Mouse (Mus musculus) liver, embryonic 14.5 days (tissue): ENCODE data around the gene P3h3.

ENCODE experiments used
- CTCF ChIP-seq: IDR thresholded peaks from 2 replicates; pipeline ENCODE4 v1.5.1; 2016; ENCODE audit warnings: antibody characterized with exemption, low read depth, control low read depth
- EP300 ChIP-seq: IDR thresholded peaks from 2 replicates; pipeline ENCODE4 v1.6.1; 2016; ENCODE audit warnings: antibody characterized with exemption, low read depth

DNA sequence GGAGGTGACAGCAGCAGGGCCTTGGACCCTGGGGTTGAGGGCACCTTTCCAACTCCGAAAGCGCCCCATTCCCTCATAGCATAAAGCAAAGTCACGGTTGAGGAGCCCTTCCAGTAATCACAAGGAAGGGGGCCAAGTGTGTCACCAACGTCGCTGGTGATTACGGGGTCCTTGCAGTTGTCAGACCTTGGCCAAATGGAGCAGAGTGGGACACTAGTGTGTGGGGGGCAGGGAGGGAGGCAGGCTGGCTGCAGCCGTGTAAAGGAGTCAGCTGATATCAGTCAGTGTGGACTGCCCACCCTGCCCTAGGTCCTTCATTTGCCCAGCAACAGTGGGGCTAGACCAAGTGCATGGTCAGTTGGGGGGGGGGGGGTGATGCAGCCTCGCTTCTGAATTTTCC lies 43.1 kb downstream of the P3h3 start:
- TF ChIP-seq CTCF, result no peak
- TF ChIP-seq EP300, result no peak
